Mouse (Mus musculus) liver, adult 2 months (tissue): ENCODE measurements around the gene Ifi35.

Source experiments
- CTCF ChIP-seq: fragments of 200-500 bp; IDR thresholded peaks from 2 replicates; pipeline ENCODE4 v1.5.1; 2011; ENCODE audit warnings: low read depth, low read length, control low read depth
- POLR2A ChIP-seq: fragments of 200-500 bp; IDR thresholded peaks from 2 replicates; pipeline ENCODE4 v1.6.1; 2011; ENCODE audit warnings: low read length, control low read depth; ENCODE audit not compliant: insufficient read depth; ENCODE audit errors: extremely low read depth

GRCm38 (mm10) chr11:101468731-101469130 is 20.5 kb downstream of the Ifi35 start:
- TF ChIP-seq CTCF (no peak), POLR2A (no peak)
